Mouse (Mus musculus): ENCODE measurements around the gene Skp2. TPM values are rescaled to one million over a fixed set of nuclear protein-coding genes. Genes with fewer than 3 reads are reported as not detected.

The Skp2 gene
- total and polyA plus RNA-seq, 2 experiments from 2014 or later, result 1.5 to 5.1 TPM

DNA sequence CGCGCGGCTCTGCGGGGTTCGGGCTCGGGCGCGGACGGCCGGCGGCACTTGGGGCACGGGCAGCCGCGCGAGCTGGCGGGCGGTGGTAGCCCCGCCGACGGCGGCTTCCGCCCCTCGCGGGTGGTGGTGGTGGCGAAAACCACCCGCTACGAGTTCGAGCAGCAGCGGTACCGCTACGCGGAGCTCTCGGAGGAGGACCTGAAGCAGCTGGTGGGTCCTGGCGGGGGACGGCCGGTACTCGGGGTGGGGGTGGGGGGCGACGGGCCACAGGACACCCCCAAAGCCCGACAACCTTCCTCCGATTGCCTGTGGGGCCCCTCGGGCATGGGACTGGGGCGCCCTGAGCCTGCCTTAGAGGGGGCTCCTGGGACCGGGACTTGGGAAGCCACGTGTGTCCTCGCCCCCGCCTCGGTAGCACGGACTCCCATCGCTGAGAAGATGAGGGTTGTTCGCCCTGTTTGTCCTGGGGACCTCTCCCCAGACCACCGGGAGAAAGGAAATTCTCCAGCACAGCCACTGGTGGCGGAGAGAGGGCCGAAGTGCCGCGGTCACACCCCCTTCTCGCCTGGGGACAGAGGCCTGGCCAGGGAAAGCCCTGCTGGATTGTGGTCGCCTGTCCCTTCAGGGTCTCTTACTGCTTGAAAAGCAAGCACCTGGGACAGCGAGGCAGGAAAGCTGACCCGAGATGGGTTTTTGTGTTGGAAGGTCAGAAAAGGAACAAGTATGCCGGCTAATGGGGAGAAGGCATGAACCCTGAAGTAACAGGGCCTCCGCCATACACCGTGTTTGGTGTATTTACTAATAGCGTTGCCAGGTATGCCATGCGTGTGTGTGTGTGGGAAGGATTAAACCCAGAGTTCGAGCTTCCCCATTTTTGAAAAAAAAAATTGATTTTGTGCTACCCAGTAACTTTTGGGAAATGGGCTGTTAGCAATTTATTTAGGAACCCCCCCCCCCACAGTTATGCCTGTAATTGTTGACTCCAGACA lies 83.4 kb downstream of the Skp2 start:
- no peak for TF ChIP-seq CTCF (IDR thresholded peaks at IDR 0.05; ENCODE audit: low read depth)
- no peak for TF ChIP-seq EP300 (IDR thresholded peaks at IDR 0.05; ENCODE audit: low read depth)
- H3K27me3 ChIP-seq (ENCODE audit: control insufficient read depth, insufficient read depth, low read length), result no peaks in the 10 kb centered on the region
- under 1% methylated on average over 55 of the region's 66 CpGs for WGBS
- H3K4me2 ChIP-seq (ENCODE audit: low read depth, low read length), result peak overlapping the region; percentile 90
- peaks cover 40% of the 10 kb centered on the region for H3K4me1 ChIP-seq (ENCODE audit: control insufficient read depth, insufficient read depth)
- peak overlapping the region; percentile 89 for H3K4me3 ChIP-seq (ENCODE audit: low read depth, low read length)
- no peaks in the 10 kb centered on the region for H3K36me3 ChIP-seq (replicated peaks; ENCODE audit: control insufficient read depth, insufficient read depth, low read length)
- H3K9ac ChIP-seq (replicated peaks; ENCODE audit: low read depth, low read length), result peak overlapping the region; percentile 93
- H3K27ac ChIP-seq (ENCODE audit: low read depth), result peak overlapping the region; percentile 96
- DNase-seq (ENCODE audit: low spot score), result no peak
- H3K9me3 ChIP-seq (replicated peaks; ENCODE audit: control insufficient read depth, low read length), result no peaks in the 10 kb centered on the region
- peak; percentile 29 for ATAC-seq (ENCODE audit: insufficient read depth, low read depth)

GRCm38 (mm10) chr15:9070912-9071555 lies 84.2 kb downstream of the Skp2 start, which contains the start of gene Nadk2:
TSS of gene Nadk2 (plus strand) at chr15:9071260.
- H3K9ac ChIP-seq (replicated peaks; ENCODE audit: low read depth, low read length), result peak within 1 kb of the TSS; percentile 93
- no peaks in the 10 kb centered on the region for H3K27me3 ChIP-seq (ENCODE audit: control insufficient read depth, insufficient read depth, low read length)
- H3K36me3 ChIP-seq (replicated peaks; ENCODE audit: control insufficient read depth, insufficient read depth, low read length), result no peaks in the 10 kb centered on the region
- DNase-seq (ENCODE audit: low spot score), result peak; percentile 99
- H3K4me2 ChIP-seq (ENCODE audit: low read depth, low read length), result peak within 1 kb of the TSS; percentile 93
- H3K4me1 ChIP-seq (ENCODE audit: control insufficient read depth, insufficient read depth), result peaks cover 33% of the 10 kb centered on the region
- H3K27ac ChIP-seq (ENCODE audit: low read depth), result peak within 1 kb of the TSS; percentile 96
- H3K4me3 ChIP-seq (ENCODE audit: low read depth, low read length), result peak within 1 kb of the TSS; percentile 89
- no peaks in the 10 kb centered on the region for H3K9me3 ChIP-seq (replicated peaks; ENCODE audit: control insufficient read depth, low read length)
- TF ChIP-seq CTCF (IDR thresholded peaks at IDR 0.05; ENCODE audit: low read depth) (no peak), EP300 (IDR thresholded peaks at IDR 0.05; ENCODE audit: low read depth) (peak; percentile 49)
- WGBS, result under 1% methylated on average over 38 of the region's 54 CpGs
- peak; percentile 98 for ATAC-seq (ENCODE audit: insufficient read depth, low read depth)

GRCm38 (mm10) chr15:9070353-9070752 lies 84.9 kb downstream of the Skp2 start:
- Histone ChIP-seq H3K4me1 (ENCODE audit: control insufficient read depth, insufficient read depth) (peaks cover 27% of the 10 kb centered on the region), H3K4me3 (ENCODE audit: low read depth, low read length) (peak overlapping the region; percentile 89), H3K9ac (replicated peaks; ENCODE audit: low read depth, low read length) (peak overlapping the region; percentile 93), H3K36me3 (replicated peaks; ENCODE audit: control insufficient read depth, insufficient read depth, low read length) (no peaks in the 10 kb centered on the region), H3K27me3 (ENCODE audit: control insufficient read depth, insufficient read depth, low read length) (no peaks in the 10 kb centered on the region), H3K27ac (ENCODE audit: low read depth) (peak overlapping the region; percentile 84), H3K9me3 (replicated peaks; ENCODE audit: control insufficient read depth, low read length) (no peaks in the 10 kb centered on the region), H3K4me2 (ENCODE audit: low read depth, low read length) (peak overlapping the region; percentile 93)
- DNase-seq (ENCODE audit: low spot score), result no peak
- no peak for ATAC-seq (ENCODE audit: insufficient read depth, low read depth)
- TF ChIP-seq EP300 (IDR thresholded peaks at IDR 0.05; ENCODE audit: low read depth) (no peak), CTCF (IDR thresholded peaks at IDR 0.05; ENCODE audit: low read depth) (no peak)
- WGBS, result 5% methylated on average over 3 of the region's 3 CpGs

DNA sequence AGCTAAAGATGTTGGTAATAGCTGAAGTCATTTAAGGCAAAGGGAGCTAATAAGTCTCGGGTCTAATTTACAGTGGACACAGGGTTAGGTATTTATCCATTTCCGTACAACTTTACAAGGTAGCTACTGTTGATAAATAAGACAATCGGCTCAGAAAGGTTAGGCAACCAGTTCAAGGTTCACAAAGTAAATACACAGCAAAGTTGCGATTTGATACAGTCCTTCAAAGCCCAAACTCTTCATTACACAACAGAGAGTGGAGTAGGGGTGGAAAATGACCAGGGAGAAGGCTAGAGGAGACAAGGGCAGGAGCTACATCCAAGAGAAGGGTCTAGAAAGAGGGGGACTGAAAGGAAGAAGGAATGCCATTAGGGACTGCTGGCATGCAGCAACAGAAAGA lies 86.3 kb downstream of the Skp2 start:
- no peak overlapping the region for H3K4me3 ChIP-seq (ENCODE audit: low read depth, low read length)
- H3K27me3 ChIP-seq (ENCODE audit: control insufficient read depth, insufficient read depth, low read length), result no peaks in the 10 kb centered on the region
- no peak overlapping the region for H3K9ac ChIP-seq (replicated peaks; ENCODE audit: low read depth, low read length)
- H3K27ac ChIP-seq (ENCODE audit: low read depth), result no peak overlapping the region
- H3K4me2 ChIP-seq (ENCODE audit: low read depth, low read length), result no peak overlapping the region
- no peak for TF ChIP-seq CTCF (IDR thresholded peaks at IDR 0.05; ENCODE audit: low read depth)
- no peak for TF ChIP-seq EP300 (IDR thresholded peaks at IDR 0.05; ENCODE audit: low read depth)
- peaks cover 15% of the 10 kb centered on the region for H3K4me1 ChIP-seq (ENCODE audit: control insufficient read depth, insufficient read depth)
- DNase-seq (ENCODE audit: low spot score) (no peak), ATAC-seq (ENCODE audit: insufficient read depth, low read depth) (no peak)
- H3K36me3 ChIP-seq (replicated peaks; ENCODE audit: control insufficient read depth, insufficient read depth, low read length), result no peaks in the 10 kb centered on the region
- 77% methylated on average over 4 of the region's 4 CpGs for WGBS
- H3K9me3 ChIP-seq (replicated peaks; ENCODE audit: control insufficient read depth, low read length), result no peaks in the 10 kb centered on the region

Other genes starting within 250 kb of the Skp2 start
- not detected in 2 replicates for gene Ranbp3l, start 187.5 kb downstream of the Skp2 start, total RNA-seq (2014; rRNA removed; ENCODE audit: low replicate concordance)
- gene Ranbp3l, start 187.5 kb downstream of the Skp2 start, polyA plus RNA-seq (2015; fragmentation: Nextera tagmentation; extraction: Ambion mirVana), result 0.14 and 0.23 TPM in 2 replicates
- gene Nadk2, start 84.2 kb downstream of the Skp2 start, total RNA-seq (2014; rRNA removed; ENCODE audit: low replicate concordance), result 41.6 and 77.7 TPM in 2 replicates
- 33.4 and 33.8 TPM in 2 replicates for gene Nadk2, start 84.2 kb downstream of the Skp2 start, polyA plus RNA-seq (2015; fragmentation: Nextera tagmentation; extraction: Ambion mirVana)
- 14.8 and 28.5 TPM in 2 replicates for gene Lmbrd2, start 14.9 kb downstream of the Skp2 start, total RNA-seq (2014; rRNA removed; ENCODE audit: low replicate concordance)
- 1.3 TPM in 2 replicates for gene Lmbrd2, start 14.9 kb downstream of the Skp2 start, polyA plus RNA-seq (2015; fragmentation: Nextera tagmentation; extraction: Ambion mirVana)
- gene Ugt3a1, start 121.5 kb upstream of the Skp2 start, total RNA-seq (2014; rRNA removed; ENCODE audit: low replicate concordance), result not detected in 2 replicates
- not detected in 2 replicates for gene Ugt3a1, start 121.5 kb upstream of the Skp2 start, polyA plus RNA-seq (2015; fragmentation: Nextera tagmentation; extraction: Ambion mirVana)
- not detected in 2 replicates for gene Ugt3a2, start 180.1 kb upstream of the Skp2 start, total RNA-seq (2014; rRNA removed; ENCODE audit: low replicate concordance)
- not detected in 2 replicates for gene Ugt3a2, start 180.1 kb upstream of the Skp2 start, polyA plus RNA-seq (2015; fragmentation: Nextera tagmentation; extraction: Ambion mirVana)